Mouse (Mus musculus): ENCODE results near the gene Gimap7. TPM values are rescaled to one million over a fixed set of nuclear protein-coding genes. Genes with fewer than 3 reads are reported as not detected.

Gene Gimap7
- polyA plus RNA-seq, 1 experiment from 2014 or later: not detected

DNA sequence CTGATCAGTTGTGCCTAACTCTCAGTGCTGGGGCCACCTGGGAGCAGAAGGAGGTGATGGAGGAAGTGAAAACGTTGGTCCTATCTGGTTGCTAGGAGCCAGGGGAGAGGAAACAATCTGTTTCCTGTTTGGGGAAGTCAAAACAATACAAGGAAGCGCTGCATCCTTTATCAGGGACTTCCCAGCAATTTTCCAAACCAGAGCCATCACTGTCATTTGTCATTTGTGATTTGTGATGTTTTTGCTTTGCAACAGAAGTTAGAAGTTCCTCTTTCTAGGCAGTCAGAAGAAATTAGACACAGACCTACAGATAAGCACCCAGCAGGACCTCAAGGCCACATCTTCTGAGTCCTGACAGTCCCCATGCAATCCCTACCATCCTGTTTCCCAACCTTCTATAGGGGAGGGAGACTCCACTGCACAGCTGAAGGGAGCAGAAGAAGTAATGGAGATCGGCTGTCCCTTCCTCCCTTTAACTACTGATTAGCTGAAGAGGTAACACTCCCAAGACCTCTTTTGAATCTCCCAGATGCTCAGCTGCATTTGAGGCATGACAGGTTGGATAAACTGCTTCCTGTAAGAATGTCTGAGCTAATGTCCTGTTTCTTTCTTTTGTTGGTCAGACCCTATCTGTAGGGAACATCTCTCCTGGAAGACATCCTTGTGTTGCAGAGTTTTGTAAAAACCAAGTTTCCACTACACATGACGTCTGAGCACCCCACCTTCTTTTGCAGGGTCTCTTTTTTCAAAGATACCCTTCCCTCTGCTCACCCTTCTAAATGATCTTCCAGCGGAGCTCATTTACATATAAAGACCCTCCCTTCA is 18.0 kb upstream of the Gimap7 start:
- Histone ChIP-seq H3K36me3 (ENCODE audit: control insufficient read depth, insufficient read depth, low read length) (no peaks in the 10 kb centered on the region), H3K4me2 (ENCODE audit: low read depth, low read length) (no peak overlapping the region), H3K27ac (replicated peaks; ENCODE audit: low read depth, low read length) (no peak overlapping the region), H3K4me1 (ENCODE audit: control insufficient read depth, insufficient read depth, low read length) (no peaks in the 10 kb centered on the region), H3K4me3 (ENCODE audit: low read depth, low read length) (no peak overlapping the region), H3K27me3 (replicated peaks; ENCODE audit: control insufficient read depth, insufficient read depth, low read length) (no peaks in the 10 kb centered on the region), H3K9me3 (ENCODE audit: control insufficient read depth, low read length) (no peaks in the 10 kb centered on the region), H3K9ac (ENCODE audit: low read depth, low read length) (no peak overlapping the region)
- DNase-seq (ENCODE audit: low spot score) (peak; percentile 24), ATAC-seq (ENCODE audit: low read depth) (no peak)
- WGBS: 50% methylated on average over 5 of the region's 5 CpGs

DNA sequence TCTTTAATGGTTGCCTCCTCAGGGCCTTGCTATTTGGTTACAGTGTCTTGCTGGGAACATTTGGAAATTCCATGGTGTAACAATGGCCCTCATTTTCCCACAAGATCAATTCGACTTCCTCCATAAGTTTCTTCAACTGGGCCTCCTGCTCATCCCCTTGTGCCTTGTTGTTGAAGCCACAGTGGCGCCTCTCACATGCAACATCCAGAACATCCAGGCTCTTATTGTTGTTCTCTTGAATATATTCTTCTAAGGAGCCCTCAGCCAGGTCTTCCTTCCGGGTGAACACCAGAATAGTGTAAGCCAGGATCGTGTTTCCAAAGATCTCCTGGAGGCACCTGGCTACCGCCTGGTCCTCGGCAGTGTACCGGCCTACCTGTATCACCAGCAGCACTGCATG is 16.3 kb upstream of the Gimap7 start:
- no peak overlapping the region for H3K27ac ChIP-seq (replicated peaks; ENCODE audit: low read depth, low read length)
- no peaks in the 10 kb centered on the region for H3K27me3 ChIP-seq (replicated peaks; ENCODE audit: control insufficient read depth, insufficient read depth, low read length)
- H3K9ac ChIP-seq (ENCODE audit: low read depth, low read length): no peak overlapping the region
- H3K9me3 ChIP-seq (ENCODE audit: control insufficient read depth, low read length): no peaks in the 10 kb centered on the region
- H3K4me2 ChIP-seq (ENCODE audit: low read depth, low read length): no peak overlapping the region
- H3K4me3 ChIP-seq (ENCODE audit: low read depth, low read length): no peak overlapping the region
- whole genome bisulfite sequencing: 80% methylated on average over 7 of the region's 7 CpGs
- no peak for ATAC-seq (ENCODE audit: low read depth)
- H3K4me1 ChIP-seq (ENCODE audit: control insufficient read depth, insufficient read depth, low read length): no peaks in the 10 kb centered on the region
- no peaks in the 10 kb centered on the region for H3K36me3 ChIP-seq (ENCODE audit: control insufficient read depth, insufficient read depth, low read length)
- no peak for DNase-seq (ENCODE audit: low spot score)

DNA sequence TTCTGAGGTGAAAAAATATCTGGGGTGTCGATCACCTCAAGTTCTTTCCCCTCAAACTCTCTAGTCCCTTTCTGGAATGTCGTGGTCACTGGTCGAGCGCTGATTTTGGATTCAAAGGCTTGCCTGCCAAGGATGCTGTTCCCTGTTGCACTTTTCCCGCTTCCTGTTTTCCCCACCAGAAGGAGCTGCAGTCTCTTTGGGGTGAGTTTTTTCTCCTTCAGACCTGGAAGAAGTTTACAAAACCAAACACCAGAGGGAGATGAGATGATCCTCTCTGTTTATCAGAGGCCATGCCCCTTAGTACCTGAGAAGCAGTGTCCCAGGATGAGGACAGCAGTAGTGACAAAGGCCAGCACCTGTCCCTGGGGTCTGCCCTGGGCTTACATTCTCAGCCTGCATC is 15.8 kb upstream of the Gimap7 start:
- H3K36me3 ChIP-seq (ENCODE audit: control insufficient read depth, insufficient read depth, low read length): no peaks in the 10 kb centered on the region
- no peaks in the 10 kb centered on the region for H3K9me3 ChIP-seq (ENCODE audit: control insufficient read depth, low read length)
- 66% methylated on average over 5 of the region's 5 CpGs for WGBS
- H3K4me1 ChIP-seq (ENCODE audit: control insufficient read depth, insufficient read depth, low read length): no peaks in the 10 kb centered on the region
- H3K27ac ChIP-seq (replicated peaks; ENCODE audit: low read depth, low read length): no peak overlapping the region
- no peak overlapping the region for H3K9ac ChIP-seq (ENCODE audit: low read depth, low read length)
- DNase-seq (ENCODE audit: low spot score) (no peak), ATAC-seq (ENCODE audit: low read depth) (no peak)
- no peak overlapping the region for H3K4me2 ChIP-seq (ENCODE audit: low read depth, low read length)
- H3K27me3 ChIP-seq (replicated peaks; ENCODE audit: control insufficient read depth, insufficient read depth, low read length): no peaks in the 10 kb centered on the region
- no peak overlapping the region for H3K4me3 ChIP-seq (ENCODE audit: low read depth, low read length)

DNA sequence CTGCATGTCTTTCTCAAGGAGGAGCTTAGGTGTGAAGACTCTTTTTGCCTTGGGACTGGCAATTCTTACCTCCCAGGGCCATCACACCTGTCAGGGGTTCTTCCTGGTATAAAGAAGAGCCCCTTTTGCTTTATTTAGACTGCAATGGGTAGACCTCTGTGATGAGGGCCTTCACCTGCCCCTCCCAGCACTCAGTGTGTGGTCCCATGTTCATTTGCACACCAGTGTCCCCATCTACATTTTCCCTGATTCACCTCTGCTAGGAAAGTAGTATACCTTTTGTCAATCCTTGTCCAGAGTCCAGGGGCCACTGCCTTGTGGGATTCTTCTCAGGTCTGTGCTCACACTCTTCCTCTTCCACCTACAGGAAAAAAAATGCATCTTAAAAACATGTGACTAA is 14.3 kb upstream of the Gimap7 start:
- Histone ChIP-seq H3K9ac (ENCODE audit: low read depth, low read length) (no peak overlapping the region), H3K4me3 (ENCODE audit: low read depth, low read length) (no peak overlapping the region), H3K4me1 (ENCODE audit: control insufficient read depth, insufficient read depth, low read length) (no peaks in the 10 kb centered on the region), H3K9me3 (ENCODE audit: control insufficient read depth, low read length) (no peaks in the 10 kb centered on the region), H3K27me3 (replicated peaks; ENCODE audit: control insufficient read depth, insufficient read depth, low read length) (no peaks in the 10 kb centered on the region), H3K36me3 (ENCODE audit: control insufficient read depth, insufficient read depth, low read length) (no peaks in the 10 kb centered on the region), H3K4me2 (ENCODE audit: low read depth, low read length) (no peak overlapping the region), H3K27ac (replicated peaks; ENCODE audit: low read depth, low read length) (no peak overlapping the region)
- no peak for ATAC-seq (ENCODE audit: low read depth)
- DNase-seq (ENCODE audit: low spot score): no peak

DNA sequence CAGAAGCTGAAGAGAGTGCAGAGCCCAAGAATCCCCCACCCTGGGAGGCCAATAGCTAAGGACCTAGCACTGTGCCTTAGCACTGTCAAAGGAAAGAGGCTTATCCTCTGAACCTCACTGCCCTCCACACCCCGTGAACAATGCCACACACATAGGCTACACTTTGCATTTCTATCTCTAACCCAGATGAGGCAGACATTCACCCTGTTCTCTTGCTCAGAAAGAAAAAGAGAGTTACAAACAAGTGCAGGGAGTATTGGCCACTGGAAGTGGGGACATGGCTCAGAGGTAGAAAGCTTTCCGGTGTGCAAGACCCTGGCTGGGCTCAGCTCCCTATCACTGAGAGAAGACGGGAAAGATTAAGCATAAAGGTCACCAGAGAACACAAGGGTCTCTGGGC is 12.3 kb upstream of the Gimap7 start:
- Histone ChIP-seq H3K27ac (replicated peaks; ENCODE audit: low read depth, low read length) (no peak overlapping the region), H3K4me1 (ENCODE audit: control insufficient read depth, insufficient read depth, low read length) (no peaks in the 10 kb centered on the region), H3K4me2 (ENCODE audit: low read depth, low read length) (no peak overlapping the region), H3K4me3 (ENCODE audit: low read depth, low read length) (0 out of 2 replicates have a peak overlapping the region, but pooled peaks have one; percentile 1), H3K27me3 (replicated peaks; ENCODE audit: control insufficient read depth, insufficient read depth, low read length) (no peaks in the 10 kb centered on the region), H3K9me3 (ENCODE audit: control insufficient read depth, low read length) (no peaks in the 10 kb centered on the region), H3K36me3 (ENCODE audit: control insufficient read depth, insufficient read depth, low read length) (no peaks in the 10 kb centered on the region), H3K9ac (ENCODE audit: low read depth, low read length) (no peak overlapping the region)
- ATAC-seq (ENCODE audit: low read depth) (no peak), DNase-seq (ENCODE audit: low spot score) (no peak)
- WGBS: 61% methylated on average over 3 of the region's 3 CpGs

DNA sequence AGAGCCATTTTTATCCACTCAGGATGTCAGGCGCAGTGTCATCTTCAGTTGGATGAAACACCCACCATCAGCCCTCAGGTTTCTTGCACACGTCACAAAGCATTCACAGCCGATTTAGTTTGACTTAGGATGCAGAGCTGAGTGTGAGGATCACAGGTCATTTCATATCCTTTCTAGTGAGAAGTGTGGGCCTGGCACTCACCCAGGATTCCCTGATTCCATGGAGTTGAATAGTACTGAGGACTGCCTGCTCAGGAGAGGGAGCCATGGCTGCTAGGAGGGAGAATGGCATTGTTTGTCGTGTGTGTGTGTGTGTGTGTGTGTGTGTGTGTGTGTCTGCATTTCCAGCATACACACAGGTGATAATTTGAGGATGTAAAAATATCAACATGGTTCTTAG is 1.9 kb downstream of the Gimap7 start:
- no peaks in the 10 kb centered on the region for H3K27me3 ChIP-seq (replicated peaks; ENCODE audit: control insufficient read depth, insufficient read depth, low read length)
- H3K9ac ChIP-seq (ENCODE audit: low read depth, low read length): no peak overlapping the region
- H3K4me3 ChIP-seq (ENCODE audit: low read depth, low read length): no peak overlapping the region
- no peaks in the 10 kb centered on the region for H3K36me3 ChIP-seq (ENCODE audit: control insufficient read depth, insufficient read depth, low read length)
- H3K9me3 ChIP-seq (ENCODE audit: control insufficient read depth, low read length): no peaks in the 10 kb centered on the region
- ATAC-seq (ENCODE audit: low read depth): no peak
- no peak for DNase-seq (ENCODE audit: low spot score)
- H3K4me2 ChIP-seq (ENCODE audit: low read depth, low read length): no peak overlapping the region
- H3K4me1 ChIP-seq (ENCODE audit: control insufficient read depth, insufficient read depth, low read length): no peaks in the 10 kb centered on the region; the same call in 1 of the 2 replicates
- WGBS: 81% methylated on average over 4 of the region's 4 CpGs
- H3K27ac ChIP-seq (replicated peaks; ENCODE audit: low read depth, low read length): no peak overlapping the region

DNA sequence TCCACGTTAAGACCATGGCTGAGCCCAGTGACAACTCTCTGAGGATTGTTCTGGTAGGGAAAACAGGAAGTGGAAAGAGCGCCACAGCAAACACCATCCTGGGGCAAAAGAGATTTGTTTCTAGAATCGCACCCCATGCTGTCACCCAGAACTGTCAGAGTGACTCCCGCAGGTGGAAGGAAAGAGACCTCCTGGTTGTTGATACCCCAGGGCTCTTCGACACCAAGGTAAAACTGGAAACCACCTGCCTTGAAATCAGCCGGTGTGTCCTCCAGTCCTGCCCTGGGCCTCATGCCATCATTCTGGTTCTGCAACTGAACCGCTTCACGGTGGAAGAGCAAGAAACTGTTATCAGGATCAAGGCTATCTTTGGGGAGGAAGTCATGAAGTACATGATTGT is 5.0 kb downstream of the Gimap7 start:
- no peaks in the 10 kb centered on the region for H3K9me3 ChIP-seq (ENCODE audit: control insufficient read depth, low read length)
- DNase-seq (ENCODE audit: low spot score) (no peak), ATAC-seq (ENCODE audit: low read depth) (no peak)
- no peaks in the 10 kb centered on the region for H3K27me3 ChIP-seq (replicated peaks; ENCODE audit: control insufficient read depth, insufficient read depth, low read length)
- H3K9ac ChIP-seq (ENCODE audit: low read depth, low read length): no peak overlapping the region
- no peaks in the 10 kb centered on the region for H3K36me3 ChIP-seq (ENCODE audit: control insufficient read depth, insufficient read depth, low read length)
- H3K4me2 ChIP-seq (ENCODE audit: low read depth, low read length): no peak overlapping the region
- H3K4me1 ChIP-seq (ENCODE audit: control insufficient read depth, insufficient read depth, low read length): no peaks in the 10 kb centered on the region; the same call in 1 of the 2 replicates
- WGBS: 81% methylated on average over 8 of the region's 8 CpGs
- no peak overlapping the region for H3K4me3 ChIP-seq (ENCODE audit: low read depth, low read length)
- no peak overlapping the region for H3K27ac ChIP-seq (replicated peaks; ENCODE audit: low read depth, low read length)

DNA sequence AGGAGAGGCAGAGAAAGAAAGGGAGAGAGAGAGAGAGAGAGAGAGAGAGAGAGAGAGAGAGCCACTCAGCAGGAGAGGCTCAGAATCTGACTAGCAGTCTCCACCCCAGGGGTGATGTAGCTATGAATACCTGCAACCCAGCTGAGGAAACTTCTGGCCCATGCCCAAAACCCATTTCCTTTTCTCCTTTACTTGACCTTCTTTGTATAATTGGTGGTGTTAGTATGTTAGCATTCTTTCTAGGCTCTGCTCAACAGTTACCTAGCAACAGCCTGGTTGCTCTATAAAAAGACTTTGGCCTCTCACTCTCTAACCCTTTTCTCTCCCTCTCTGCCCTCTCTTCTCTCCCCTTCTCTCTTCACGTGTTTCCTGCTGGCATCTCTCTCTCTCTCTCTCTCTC is 7.1 kb downstream of the Gimap7 start:
- Histone ChIP-seq H3K9me3 (ENCODE audit: control insufficient read depth, low read length) (no peaks in the 10 kb centered on the region), H3K4me2 (ENCODE audit: low read depth, low read length) (no peak overlapping the region), H3K36me3 (ENCODE audit: control insufficient read depth, insufficient read depth, low read length) (no peaks in the 10 kb centered on the region), H3K27me3 (replicated peaks; ENCODE audit: control insufficient read depth, insufficient read depth, low read length) (no peaks in the 10 kb centered on the region), H3K4me1 (ENCODE audit: control insufficient read depth, insufficient read depth, low read length) (no peaks in the 10 kb centered on the region; the same call in 1 of the 2 replicates), H3K9ac (ENCODE audit: low read depth, low read length) (no peak overlapping the region), H3K4me3 (ENCODE audit: low read depth, low read length) (no peak overlapping the region), H3K27ac (replicated peaks; ENCODE audit: low read depth, low read length) (no peak overlapping the region)
- WGBS: 0% methylated on average over 1 of the region's 1 CpGs
- ATAC-seq (ENCODE audit: low read depth): peak; percentile 68
- peak; percentile 85 for DNase-seq (ENCODE audit: low spot score)

DNA sequence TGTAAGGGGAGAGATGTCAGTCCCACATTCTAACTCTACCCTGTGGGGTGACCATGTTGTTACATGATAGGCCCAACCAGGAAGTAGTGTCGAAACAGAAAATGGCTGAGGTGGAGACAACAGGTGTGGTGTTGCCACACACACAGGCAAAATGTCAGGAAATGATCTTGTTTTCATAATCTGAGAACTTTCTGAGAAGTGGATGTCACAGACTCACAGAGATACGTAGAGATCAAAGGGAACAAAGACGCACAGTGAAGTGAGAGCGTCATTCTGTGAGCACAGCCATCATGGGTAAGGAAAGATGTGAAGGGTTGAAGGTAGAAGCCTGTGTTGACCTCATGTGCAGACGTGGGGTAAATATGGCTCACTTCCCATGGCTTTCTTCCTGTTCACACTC is 9.3 kb downstream of the Gimap7 start:
- H3K27me3 ChIP-seq (replicated peaks; ENCODE audit: control insufficient read depth, insufficient read depth, low read length): no peaks in the 10 kb centered on the region
- H3K9me3 ChIP-seq (ENCODE audit: control insufficient read depth, low read length): no peaks in the 10 kb centered on the region
- no peaks in the 10 kb centered on the region; the same call in 1 of the 2 replicates for H3K4me1 ChIP-seq (ENCODE audit: control insufficient read depth, insufficient read depth, low read length)
- ATAC-seq (ENCODE audit: low read depth): no peak
- DNase-seq (ENCODE audit: low spot score): no peak
- H3K4me2 ChIP-seq (ENCODE audit: low read depth, low read length): no peak overlapping the region
- H3K27ac ChIP-seq (replicated peaks; ENCODE audit: low read depth, low read length): no peak overlapping the region
- H3K4me3 ChIP-seq (ENCODE audit: low read depth, low read length): no peak overlapping the region
- WGBS: 90% methylated on average over 5 of the region's 5 CpGs
- H3K36me3 ChIP-seq (ENCODE audit: control insufficient read depth, insufficient read depth, low read length): no peaks in the 10 kb centered on the region
- H3K9ac ChIP-seq (ENCODE audit: low read depth, low read length): no peak overlapping the region
